Comparison of ENCODE assay signal across 10 mouse cellular contexts in the genomic region with DNA sequence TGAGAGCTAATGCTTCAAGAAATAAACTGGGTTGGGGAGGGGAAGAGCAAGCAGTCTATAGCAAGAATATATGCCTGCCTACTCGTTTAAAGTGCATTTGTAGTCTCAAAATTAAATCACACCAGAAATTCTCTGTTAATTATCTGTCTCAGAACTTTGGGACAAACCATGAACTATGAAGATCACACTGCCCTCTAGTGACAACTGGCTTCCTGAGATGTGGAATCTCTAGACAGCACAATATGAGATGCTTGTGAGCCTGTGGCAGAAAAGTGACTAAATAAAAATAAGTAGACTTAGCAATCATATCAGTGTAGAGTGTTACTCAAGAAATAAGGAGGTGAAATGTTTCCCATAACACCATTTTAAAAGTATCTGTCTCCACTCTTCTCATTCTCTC. TPM values are rescaled to one million over a fixed set of nuclear protein-coding genes. Genes with fewer than 3 reads are reported as not detected.
A peak's percentile ranks its signal among the peaks of the same experiment; 100 is the strongest.
DNase-seq lines count a peak whose midpoint lies in the region; ATAC-seq lines count a peak whose summit lies in the region.
"Had no signal": no experiment of that assay in that cellular context is flagged by ENCODE, and none has a peak within 500 bp of the region (broad histone marks: within the 10 kb centered on the region; RNA-seq: fewer than 3 reads in every experiment).

No protein-coding gene starts in this region.

- peak; percentile 2 to 61 for DNase-seq in adrenal gland, adult (ENCODE audit: inconsistent age in 2 of 2, low spot score in 1 of 2)
- DNase-seq in adrenal gland, postnatal 4 days (ENCODE audit: low spot score in 2 of 2) = no peak
- DNase-seq in liver = peak; percentile 3
- peak; percentile 4 for DNase-seq in embryo, embryonic 11.5 days (ENCODE audit: low read depth, low spot score)
- DNase-seq in kidney, postnatal 36 days = peak; percentile 57 to 72
- peak; percentile 34 for DNase-seq in mesoderm, embryonic 11.5 days (ENCODE audit: low read depth, low spot score)
- DNase-seq in thymus, postnatal 14 days = no peak

- ATAC-seq in liver, embryonic 12.5 days = no peak

- WGBS in liver, embryonic 12.5 days (ENCODE audit: insufficient replicate concordance) = 3% methylated on average over 1 of the region's 1 CpGs

- H3K9ac ChIP-seq in liver, embryonic 12.5 days = no peak overlapping the region
- H3K9ac ChIP-seq: liver, embryonic 14.5 days; stomach, embryonic 15.5 days had no signal

- H3K27ac ChIP-seq in liver, embryonic 12.5 days = no peak overlapping the region
- H3K27ac ChIP-seq: liver, embryonic 14.5 days; stomach, embryonic 15.5 days had no signal

- H3K36me3 ChIP-seq in liver, embryonic 12.5 days = no peaks in the 10 kb centered on the region
- H3K36me3 ChIP-seq: stomach, embryonic 15.5 days had no signal

- H3K4me2 ChIP-seq in liver, embryonic 12.5 days = no peak overlapping the region
- H3K4me2 ChIP-seq: stomach, embryonic 15.5 days had no signal

- no peaks in the 10 kb centered on the region for H3K4me1 ChIP-seq in liver, embryonic 12.5 days
- H3K4me1 ChIP-seq: stomach, embryonic 15.5 days had no signal

- no peak overlapping the region for H3K4me3 ChIP-seq in liver, embryonic 12.5 days
- H3K4me3 ChIP-seq: stomach, embryonic 15.5 days had no signal

- H3K27me3 ChIP-seq in liver, embryonic 12.5 days (replicated peaks) = no peaks in the 10 kb centered on the region
- H3K27me3 ChIP-seq: stomach, embryonic 15.5 days had no signal

- no peaks in the 10 kb centered on the region for H3K9me3 ChIP-seq in liver, embryonic 12.5 days (replicated peaks)
- H3K9me3 ChIP-seq: stomach, embryonic 15.5 days had no signal

RNA-seq across cellular contexts. Expression of a gene that starts 31.3 kb away (rescaled TPM):
- 1 to 10 TPM; 2.4 to 9.3 TPM for total RNA-seq in adrenal gland, postnatal 4 days (2021)
- 0.39 and 0.67 TPM in 2 replicates for polyA plus RNA-seq in liver, embryonic 12.5 days (2016; fragmentation: Nextera tagmentation; extraction: Ambion mirVana)

Comparison
In these comparisons a context has a peak if more than half of its experiments do, and no peak if none do; other contexts are left out.
1. DNase-seq: peak in adrenal gland, adult (2 of 2), liver (single experiment), embryo, embryonic 11.5 days (single experiment), kidney, postnatal 36 days (2 of 2) and mesoderm, embryonic 11.5 days (single experiment); none in adrenal gland, postnatal 4 days (0 of 2) and thymus, postnatal 14 days (single experiment).